Mouse (Mus musculus) G1E (cell line): Measurements from ENCODE around the gene Samd14. TPM values are rescaled to one million over a fixed set of nuclear protein-coding genes. Genes with fewer than 3 reads are reported as not detected.

Source experiments
- ATAC-seq: 2 replicates; pipeline ENCODE4 v1.8.0; 2016; ENCODE audit warnings: mild to moderate bottlenecking; ENCODE audit not compliant: insufficient number of reproducible peaks, poor library complexity, low FRiP score, severe bottlenecking; ENCODE audit errors: extremely low read depth
- DNase-seq: peaks from one replicate; pipeline ENCODE4 v3.0.0; 2012; ENCODE audit warnings: low spot score
- H3K27me3 ChIP-seq: 2 replicates; pipeline ENCODE4 v1.6.1; 2012; ENCODE audit warnings: mild to moderate bottlenecking, low read length, inconsistent platforms; ENCODE audit not compliant: insufficient read depth
- H3K36me3 ChIP-seq: replicated peaks from 2 replicates; pipeline ENCODE3; 2012; ENCODE audit warnings: mild to moderate bottlenecking, inconsistent platforms
- H3K4me1 ChIP-seq: 2 replicates; pipeline ENCODE4 v1.6.1; 2012; ENCODE audit warnings: low read depth, low read length, inconsistent platforms, mixed read lengths; ENCODE audit not compliant: insufficient read depth
- H3K4me3 ChIP-seq: 2 replicates; pipeline ENCODE4 v1.5.1; 2012; ENCODE audit warnings: low read depth, mild to moderate bottlenecking, inconsistent platforms, low read length, moderate library complexity, mixed read lengths
- H3K9me3 ChIP-seq: replicated peaks from 2 replicates; pipeline ENCODE4 v1.6.1; 2012; ENCODE audit warnings: inconsistent platforms
- CTCF ChIP-seq: IDR thresholded peaks from 2 replicates; pipeline ENCODE4 v1.5.1; 2012; ENCODE audit warnings: low read depth, low read length, inconsistent platforms, mixed read lengths
- GATA1 ChIP-seq: IDR thresholded peaks from 2 replicates; pipeline ENCODE4 v1.6.1; 2012; ENCODE audit warnings: borderline replicate concordance, low read length, inconsistent platforms, mixed read lengths
- GATA2 ChIP-seq: IDR thresholded peaks from 2 replicates; pipeline ENCODE4 v1.6.1; 2012; ENCODE audit warnings: low read depth, low read length, inconsistent platforms, borderline replicate concordance
- POLR2AphosphoS5 ChIP-seq: IDR thresholded peaks from 2 replicates; pipeline ENCODE4 v1.6.1; 2012; ENCODE audit warnings: low read depth, low read length, inconsistent platforms; ENCODE audit not compliant: insufficient replicate concordance
- TAL1 ChIP-seq: conservative IDR thresholded peaks from 2 replicates; pipeline ENCODE4 v1.6.1; 2012; ENCODE audit warnings: low read depth, low read length, inconsistent platforms, mixed read lengths
- polyA plus RNA-seq: library from polyadenylated mRNA; stranded (reverse); fragments of >175 nt; gene quantifications from 2 replicates; pipeline ENCODE4 v1.2.3, GENCODE M21; 2012
- total RNA-seq, 2 experiments: library from RNA; stranded (forward) in 1 of 2; stranded (reverse) in 1 of 2; fragments of 200-1000 nt in 1 of 2; fragments of >200 nt in 1 of 2; fragmentation: Nextera tagmentation in 1 of 2; gene quantifications; 2 replicates each; pipeline ENCODE4 v1.2.3; 2014 to 2017

Samd14 gene
- total and polyA plus RNA-seq, 3 experiments = 26.1 to 356 (median 84.9) TPM

- TF ChIP-seq TAL1 (no peak), POLR2AphosphoS5 (no peak), GATA2 (no peak), CTCF (no peak), GATA1 (no peak)
- Histone ChIP-seq H3K9me3 (no peaks in the 10 kb centered on the region), H3K27me3 (no peaks in the 10 kb centered on the region), H3K4me3 (peak overlapping the region; percentile 32; the same call in 1 of the 2 replicates), H3K36me3 (peaks cover 79% of the 10 kb centered on the region), H3K4me1 (peaks cover 94% of the 10 kb centered on the region)
- DNase-seq (no peak), ATAC-seq (no peak)
These were observed 5.8 kb downstream of the Samd14 start for GRCm38 (mm10) chr11:95015484-95015883.

GRCm38 (mm10) chr11:95022237-95022992, 12.7 kb downstream of the Samd14 start:
- DNase-seq (peak; percentile 43), ATAC-seq (peak; percentile 62)
- TF ChIP-seq CTCF (peak; percentile 19; the same call in 1 of the 2 replicates), TAL1 (peak; percentile 79), GATA1 (no peak)
- Histone ChIP-seq H3K4me3 (peak overlapping the region; percentile 34; the same call in 1 of the 2 replicates), H3K27me3 (no peaks in the 10 kb centered on the region), H3K4me1 (peaks cover 89% of the 10 kb centered on the region), H3K9me3 (no peaks in the 10 kb centered on the region), H3K36me3 (peaks cover 99% of the 10 kb centered on the region)

GRCm38 (mm10) chr11:95023481-95023880, 13.8 kb downstream of the Samd14 start:
- no peak for TF ChIP-seq GATA2
- no peak for TF ChIP-seq CTCF
- no peak for TF ChIP-seq POLR2AphosphoS5
- no peak for TF ChIP-seq TAL1
- TF ChIP-seq GATA1 = no peak
- ATAC-seq (no peak), DNase-seq (no peak)
- Histone ChIP-seq H3K27me3 (no peaks in the 10 kb centered on the region), H3K9me3 (no peaks in the 10 kb centered on the region), H3K36me3 (peaks cover 99% of the 10 kb centered on the region), H3K4me1 (peaks cover 82% of the 10 kb centered on the region), H3K4me3 (no peak overlapping the region)

- no peak overlapping the region for H3K4me3 ChIP-seq
- peaks cover 99% of the 10 kb centered on the region for H3K36me3 ChIP-seq
- TF ChIP-seq GATA2 (no peak), GATA1 (no peak), CTCF (no peak), POLR2AphosphoS5 (no peak), TAL1 (no peak)
These were observed 14.9 kb downstream of the Samd14 start for GRCm38 (mm10) chr11:95024439-95025184.

GRCm38 (mm10) chr11:95025227-95026012, 15.7 kb downstream of the Samd14 start:
- DNase-seq (no peak), ATAC-seq (no peak)
- TF ChIP-seq CTCF = no peak
- TF ChIP-seq GATA1 = no peak
- TF ChIP-seq TAL1 = no peak
- TF ChIP-seq GATA2 = no peak
- no peak for TF ChIP-seq POLR2AphosphoS5
- no peak overlapping the region; the same call in 1 of the 2 replicates for H3K4me3 ChIP-seq
- H3K4me1 ChIP-seq = peaks cover 62% of the 10 kb centered on the region
- peaks cover 95% of the 10 kb centered on the region for H3K36me3 ChIP-seq
- H3K27me3 ChIP-seq = no peaks in the 10 kb centered on the region
- H3K9me3 ChIP-seq = no peaks in the 10 kb centered on the region

More at GRCm38 (mm10) chr11:95024439-95025184, 14.9 kb downstream of the Samd14 start:
- Histone ChIP-seq H3K4me1 (peaks cover 71% of the 10 kb centered on the region), H3K9me3 (no peaks in the 10 kb centered on the region), H3K27me3 (no peaks in the 10 kb centered on the region)
- ATAC-seq (no peak), DNase-seq (no peak)

GRCm38 (mm10) chr11:95026090-95026542, 16.4 kb downstream of the Samd14 start:
- TF ChIP-seq GATA2 (no peak), CTCF (no peak)
- ATAC-seq (no peak), DNase-seq (no peak)
- Histone ChIP-seq H3K4me1 (peaks cover 56% of the 10 kb centered on the region), H3K4me3 (no peak overlapping the region), H3K9me3 (no peaks in the 10 kb centered on the region), H3K36me3 (peaks cover 88% of the 10 kb centered on the region), H3K27me3 (no peaks in the 10 kb centered on the region)
